Mouse (Mus musculus) gonadal fat pad, adult 2 months (tissue): ENCODE data around the gene Map3k4. TPM values are rescaled to one million over a fixed set of nuclear protein-coding genes. Genes with fewer than 3 reads are reported as not detected.

Experiments used
- DNase-seq: peaks from one replicate; pipeline ENCODE4 v3.0.0-alpha.2; 2012; ENCODE audit warnings: low read depth
- polyA plus RNA-seq: library from polyadenylated mRNA; depleted of rRNA; stranded (reverse); fragments of >200 nt; gene quantifications from 2 replicates; pipeline ENCODE4 v1.2.3, GENCODE M21; 2012; rRNA removed

Gene Map3k4
- 12.7 and 17.6 TPM in 2 replicates for polyA plus RNA-seq

DNA sequence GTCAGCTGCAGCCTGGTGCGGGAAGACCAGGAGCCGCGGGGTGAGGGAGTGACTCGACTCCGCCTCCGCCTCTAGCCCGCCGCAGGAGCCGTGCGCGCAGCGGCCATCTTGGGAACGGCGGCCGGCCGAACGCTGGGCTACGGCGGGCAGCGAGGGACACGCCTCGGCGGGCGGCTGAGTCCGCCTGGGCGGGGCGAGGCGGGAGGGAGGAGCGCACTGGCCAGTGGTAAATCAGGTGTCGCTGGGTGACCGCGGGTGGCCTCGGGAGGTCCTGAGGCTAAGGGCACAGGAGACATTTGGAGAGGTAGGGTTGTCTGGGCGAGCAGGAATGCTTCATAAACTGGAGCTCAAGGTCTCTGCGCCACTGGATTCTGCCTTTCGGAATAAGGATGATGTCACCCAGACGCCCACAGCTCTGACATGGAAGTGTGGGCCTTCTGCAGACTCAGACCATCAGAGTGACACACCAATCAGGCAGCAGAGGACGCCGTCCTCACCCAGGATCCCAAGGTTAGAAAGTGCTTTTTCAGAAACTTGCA lies at the start of gene Map3k4:
Map3k4 (minus strand) TSS at position 134 of the 539 bp plus-strand sequence.
- no peak for DNase-seq

DNA sequence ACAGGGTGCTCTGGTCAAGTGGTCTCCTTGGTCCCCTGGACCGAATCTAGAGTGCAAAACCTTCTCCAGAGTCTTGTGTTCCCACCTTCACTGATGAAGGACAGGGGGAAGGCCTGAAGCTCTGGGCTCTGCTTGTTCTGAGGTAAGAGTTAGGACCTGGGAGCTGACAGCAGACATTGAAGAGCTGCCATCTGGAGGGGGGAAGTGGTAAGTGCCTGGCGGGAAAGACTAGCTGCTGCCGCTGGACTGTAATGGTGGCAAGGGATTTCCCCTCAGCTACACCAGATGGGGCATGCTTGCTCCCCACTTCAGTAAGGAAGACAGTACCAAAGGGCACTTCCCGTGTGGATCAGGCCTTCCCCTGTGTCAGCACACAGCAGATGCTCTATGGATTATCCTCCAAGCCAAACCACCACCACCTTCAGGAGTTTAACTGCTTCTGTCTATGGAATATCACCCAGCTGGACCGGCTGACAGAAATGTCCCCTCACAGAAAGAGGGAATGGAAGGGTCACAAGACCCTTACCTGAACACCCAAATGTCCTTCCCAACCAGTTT lies 48.9 kb upstream of the Map3k4 start:
- no peak for DNase-seq

DNA sequence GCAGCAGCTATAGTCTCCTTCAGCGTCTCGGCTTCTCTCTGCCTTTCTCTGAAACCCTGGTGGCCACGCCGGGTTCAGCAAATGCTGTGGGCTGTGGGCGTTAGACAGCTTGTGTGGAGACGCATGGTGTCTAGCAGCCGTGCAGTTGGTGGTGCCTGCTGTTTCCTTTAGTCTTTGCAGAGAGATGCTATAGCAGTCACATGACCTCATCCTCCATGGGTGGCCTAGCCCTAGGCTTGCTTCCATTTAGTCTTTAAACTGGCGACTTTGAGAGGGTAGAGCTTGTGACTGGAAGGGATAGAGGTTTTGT lies 45.8 kb upstream of the Map3k4 start:
- no peak for DNase-seq

DNA sequence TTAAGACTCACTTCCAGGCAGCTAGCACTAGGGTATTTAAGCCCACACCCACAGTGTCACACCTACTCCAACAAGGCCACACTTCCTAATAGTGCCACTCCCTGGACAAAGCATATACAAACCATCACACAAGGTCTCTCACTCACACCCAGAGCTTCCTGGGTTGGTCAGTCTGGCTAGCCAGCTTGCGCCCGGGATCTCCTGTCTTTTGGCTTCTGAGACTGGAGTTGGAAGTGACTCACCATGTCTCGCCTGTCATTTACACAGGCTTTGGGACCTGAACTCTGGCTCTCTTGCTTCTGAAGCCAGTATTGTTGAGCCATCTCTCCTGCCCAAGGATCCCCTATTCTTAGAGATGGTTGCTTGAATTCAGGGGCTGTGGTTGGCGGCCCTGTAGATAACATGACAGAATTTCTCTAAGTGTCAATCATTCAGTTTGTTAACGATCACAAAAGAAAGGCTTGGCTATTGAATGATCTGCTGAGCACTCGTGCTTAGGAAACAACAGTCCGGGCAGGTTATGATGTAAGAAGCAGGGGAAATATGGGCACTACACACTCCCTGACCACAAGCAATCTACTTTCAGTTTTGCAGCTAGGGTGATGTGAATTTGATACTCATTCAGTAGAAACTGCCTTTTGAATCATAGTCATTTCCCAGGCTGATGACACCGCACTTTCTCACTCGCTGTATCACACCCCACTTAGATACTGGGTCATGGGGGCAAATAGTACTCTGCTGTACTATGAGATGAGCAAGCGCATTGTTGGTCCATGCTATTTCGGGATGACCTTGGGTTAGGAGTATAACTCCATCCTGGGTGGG lies 45.2 kb upstream of the Map3k4 start:
- no peak for DNase-seq

DNA sequence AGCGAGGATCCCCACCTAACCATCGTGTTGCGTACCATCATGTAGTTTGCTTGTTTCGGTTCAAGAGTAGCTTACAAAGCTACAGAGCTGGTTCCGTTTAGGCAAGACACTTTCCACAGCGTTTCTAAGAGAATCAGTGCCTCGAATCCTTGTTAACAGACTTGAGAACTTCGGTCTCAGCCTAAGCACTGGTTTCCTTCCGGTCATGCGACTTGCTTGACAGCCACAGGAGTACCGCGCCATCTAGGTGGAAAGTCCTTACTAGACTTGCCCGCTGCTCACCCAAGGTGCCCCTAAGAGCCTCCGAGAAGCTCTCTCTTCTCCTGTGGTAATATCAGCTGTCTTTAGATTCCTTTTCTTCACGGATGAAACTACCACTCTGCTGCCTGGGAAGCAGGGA lies 41.3 kb upstream of the Map3k4 start:
- DNase-seq: no peak

DNA sequence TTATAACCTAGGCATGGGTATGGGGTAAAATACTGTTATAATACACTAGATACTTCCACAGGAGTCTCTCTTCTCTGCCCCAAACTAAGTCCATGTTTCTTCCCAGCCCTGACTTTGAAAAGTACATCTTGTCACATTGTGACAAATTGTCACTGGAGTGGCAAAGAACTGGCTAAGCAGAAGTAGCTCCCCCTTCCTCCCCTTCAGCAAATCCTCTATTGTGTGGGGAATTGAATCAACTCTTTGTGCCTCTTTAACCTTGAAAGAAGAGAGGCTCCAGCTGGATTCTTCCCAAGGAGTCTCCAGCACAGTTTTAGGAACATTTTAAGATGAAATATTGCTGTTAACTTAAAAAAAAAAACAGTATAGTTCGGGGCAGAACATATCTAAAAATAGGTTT lies 34.2 kb upstream of the Map3k4 start:
- DNase-seq: no peak

DNA sequence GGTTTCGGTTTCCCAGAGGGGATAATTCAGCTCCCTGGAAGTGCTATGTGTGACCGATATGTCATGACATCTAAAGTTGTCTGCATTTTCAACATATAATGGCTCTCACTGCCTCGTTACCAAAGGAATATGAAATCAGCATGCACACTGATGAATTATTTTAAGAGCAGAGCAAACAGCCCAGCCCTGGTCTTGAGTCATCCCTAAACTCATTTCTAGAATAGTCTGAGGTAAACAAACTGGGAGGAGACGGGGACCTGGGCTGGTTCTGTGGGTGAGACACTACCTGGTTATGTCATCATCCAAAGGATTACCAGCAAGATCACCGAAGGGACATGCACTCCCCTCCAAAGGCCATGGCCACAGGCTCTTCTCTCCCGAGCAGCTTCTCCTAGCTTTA lies 33.0 kb upstream of the Map3k4 start:
- DNase-seq: no peak

DNA sequence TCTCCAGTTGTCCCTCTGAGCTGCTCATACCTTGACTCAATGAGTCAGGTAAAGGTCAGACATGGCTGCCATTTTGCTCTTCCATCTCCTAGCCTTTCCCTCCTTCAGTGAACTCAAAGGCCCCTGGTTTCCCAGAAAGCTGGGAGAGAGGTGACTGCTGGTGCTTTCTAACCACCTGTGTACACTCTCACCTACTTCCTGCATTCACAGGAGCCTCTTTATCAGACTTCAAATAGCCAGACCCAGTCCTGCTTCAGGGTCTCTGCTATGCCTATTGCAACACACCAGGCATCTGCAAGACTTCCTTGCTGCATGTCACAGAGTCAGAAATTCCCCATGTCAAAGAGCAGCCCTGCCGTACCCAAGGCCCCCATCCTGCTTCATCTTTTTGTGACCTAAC lies 28.9 kb upstream of the Map3k4 start:
- no peak for DNase-seq

DNA sequence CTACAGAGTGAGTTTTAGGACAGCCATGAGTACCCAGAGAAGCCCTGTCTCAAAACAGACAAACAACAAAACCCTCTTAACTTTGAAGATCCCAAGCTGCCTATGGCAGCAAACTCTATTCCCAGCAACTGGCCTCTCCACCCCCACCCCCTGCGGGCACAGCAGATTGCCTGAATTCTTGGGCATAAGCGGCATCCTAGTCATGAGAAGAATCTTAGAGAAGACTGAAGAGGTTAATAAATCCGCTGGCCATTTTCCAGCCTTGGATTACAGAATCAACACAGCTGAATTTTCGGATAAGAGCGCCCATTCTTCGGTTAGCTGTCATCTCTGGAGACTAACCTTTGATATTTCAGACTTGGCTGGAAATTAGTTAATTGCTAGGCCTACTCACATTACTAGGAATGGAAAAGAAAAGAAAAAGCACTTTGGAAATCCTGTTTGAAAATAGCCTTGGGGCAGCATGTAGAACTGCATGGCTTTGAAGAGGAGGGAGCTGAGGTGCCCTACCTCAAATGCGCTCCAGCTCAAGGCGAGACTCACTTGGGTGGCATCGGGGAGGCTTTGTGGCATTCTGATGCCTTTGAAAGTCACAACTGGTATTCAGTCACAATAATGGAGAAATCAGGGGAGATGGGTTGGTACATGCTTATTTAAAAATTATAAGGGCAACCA lies 25.2 kb upstream of the Map3k4 start:
- no peak for DNase-seq

DNA sequence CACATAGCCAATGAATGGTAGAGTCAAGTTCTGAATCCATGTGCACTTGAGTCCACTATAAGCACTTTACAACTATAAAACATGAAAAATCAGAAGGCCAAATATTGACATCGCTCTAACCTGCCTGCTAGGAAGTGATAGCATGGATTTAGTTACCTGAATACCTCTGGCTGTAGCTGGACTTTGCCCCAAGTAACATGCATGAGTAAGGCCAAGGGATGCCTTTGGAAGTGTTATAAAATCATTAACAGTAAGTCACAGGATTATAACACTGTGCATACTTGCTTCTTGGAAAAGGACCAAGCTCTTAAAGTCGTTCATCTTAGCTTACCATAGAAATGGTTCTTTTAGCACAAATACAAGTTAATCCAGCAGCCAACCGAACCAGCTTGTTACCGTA lies 18.6 kb upstream of the Map3k4 start:
- DNase-seq: no peak

DNA sequence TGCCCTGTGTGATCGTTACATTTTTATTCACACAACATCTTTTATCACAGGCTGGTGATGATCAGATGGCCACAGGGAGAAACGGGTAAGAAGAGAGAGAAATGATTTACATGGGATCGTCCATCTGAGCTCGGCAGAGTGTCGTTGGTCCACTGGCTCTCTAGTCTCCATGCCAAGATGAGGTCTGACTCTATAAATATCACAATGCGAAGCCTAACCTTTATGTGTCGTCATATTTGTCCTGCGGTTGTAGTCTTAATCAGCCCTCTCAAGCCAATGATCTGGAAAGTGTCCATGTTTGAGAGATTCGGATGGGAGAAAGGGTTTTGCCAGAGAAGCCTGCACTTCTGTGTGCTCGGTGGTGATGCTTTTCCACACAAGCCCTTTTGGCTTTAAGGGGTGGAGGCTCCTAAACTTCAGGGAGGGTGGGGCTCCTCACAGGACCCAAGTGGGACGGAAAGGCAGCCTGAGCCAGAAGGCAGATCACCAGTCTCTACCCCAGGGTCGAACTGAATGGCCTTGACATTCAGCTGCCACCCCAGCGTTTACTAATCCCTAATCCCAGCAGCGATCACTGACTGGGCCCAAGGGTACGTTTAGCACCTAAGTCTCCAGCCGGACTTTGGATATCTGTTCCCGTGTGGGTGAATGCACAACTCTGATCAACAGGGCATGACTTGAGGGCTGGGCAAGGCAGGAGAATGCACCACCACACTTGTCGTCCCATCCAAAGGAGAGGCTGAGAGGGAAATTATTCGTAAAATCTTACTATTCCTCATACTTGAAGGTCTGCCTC lies 17.7 kb upstream of the Map3k4 start:
- DNase-seq: no peak

DNA sequence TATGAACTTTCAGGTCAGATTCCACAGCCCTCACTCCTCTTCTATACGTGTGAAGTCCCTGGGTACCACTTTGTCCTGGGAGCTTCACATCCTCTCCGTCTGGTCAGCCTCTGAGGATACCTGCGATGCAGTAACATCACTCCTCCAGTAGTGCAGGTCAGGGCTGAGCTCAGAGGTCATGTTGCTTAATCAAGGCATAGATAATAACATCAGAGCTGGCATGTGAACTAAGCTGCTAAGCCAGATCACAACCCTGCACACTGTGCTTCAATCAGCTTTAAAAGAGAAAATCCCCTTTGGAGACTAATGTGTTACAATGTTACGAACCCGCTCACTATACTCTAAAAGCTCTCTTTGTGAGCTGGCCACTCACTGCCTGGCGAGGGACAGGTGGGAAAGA lies 16.5 kb upstream of the Map3k4 start:
- DNase-seq: no peak

DNA sequence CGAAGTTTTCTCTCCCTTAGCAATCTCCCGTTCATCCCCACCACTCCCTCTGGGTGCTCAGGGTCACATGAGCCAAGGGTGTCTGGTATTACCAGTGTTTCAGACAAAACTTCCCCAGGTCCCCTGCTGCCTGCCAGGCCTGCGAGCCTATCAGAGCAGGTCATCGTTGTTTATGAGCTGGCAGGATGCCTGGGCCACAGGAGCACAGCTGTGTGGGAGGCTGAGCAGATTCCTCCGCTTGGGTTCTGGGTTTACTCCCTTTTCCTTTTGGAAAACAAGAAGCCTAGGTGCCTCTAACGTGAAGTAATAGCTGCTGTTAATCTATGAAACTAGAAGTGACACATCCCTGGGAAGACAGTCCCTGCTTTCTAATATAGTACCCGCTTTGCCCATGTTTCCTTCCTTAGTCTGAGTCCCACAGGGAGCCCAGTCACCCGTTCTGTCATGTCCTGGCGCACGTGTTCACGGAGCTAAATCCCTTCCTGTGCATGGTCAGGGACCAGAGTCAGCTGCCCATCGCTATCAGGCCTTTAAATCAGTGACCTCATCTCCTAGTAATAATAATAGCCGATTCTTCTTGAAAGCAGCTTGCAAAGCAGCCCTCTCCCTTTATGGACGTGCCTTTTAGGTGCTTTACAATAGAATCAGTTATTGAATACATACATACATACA lies 9.4 kb upstream of the Map3k4 start:
- no peak for DNase-seq

DNA sequence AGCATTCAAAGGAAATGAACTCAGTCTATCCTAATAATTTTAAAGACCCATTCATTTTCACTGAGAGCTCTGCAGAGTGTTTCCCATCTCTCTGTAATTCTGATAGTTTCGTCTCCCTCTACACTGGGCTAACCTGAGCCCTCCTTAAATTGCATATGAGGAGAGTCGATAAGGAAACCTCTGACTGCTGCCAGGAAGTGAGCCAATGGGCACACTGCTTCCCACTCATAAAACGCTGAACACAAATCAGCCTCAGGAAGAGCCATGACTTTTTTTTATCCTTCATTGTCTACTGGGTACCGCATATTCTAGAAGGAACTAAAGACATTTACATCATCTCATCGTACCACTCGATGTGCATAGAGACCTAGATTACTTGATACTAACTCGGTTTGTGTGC lies 1.2 kb upstream of the Map3k4 start:
- no peak for DNase-seq

DNA sequence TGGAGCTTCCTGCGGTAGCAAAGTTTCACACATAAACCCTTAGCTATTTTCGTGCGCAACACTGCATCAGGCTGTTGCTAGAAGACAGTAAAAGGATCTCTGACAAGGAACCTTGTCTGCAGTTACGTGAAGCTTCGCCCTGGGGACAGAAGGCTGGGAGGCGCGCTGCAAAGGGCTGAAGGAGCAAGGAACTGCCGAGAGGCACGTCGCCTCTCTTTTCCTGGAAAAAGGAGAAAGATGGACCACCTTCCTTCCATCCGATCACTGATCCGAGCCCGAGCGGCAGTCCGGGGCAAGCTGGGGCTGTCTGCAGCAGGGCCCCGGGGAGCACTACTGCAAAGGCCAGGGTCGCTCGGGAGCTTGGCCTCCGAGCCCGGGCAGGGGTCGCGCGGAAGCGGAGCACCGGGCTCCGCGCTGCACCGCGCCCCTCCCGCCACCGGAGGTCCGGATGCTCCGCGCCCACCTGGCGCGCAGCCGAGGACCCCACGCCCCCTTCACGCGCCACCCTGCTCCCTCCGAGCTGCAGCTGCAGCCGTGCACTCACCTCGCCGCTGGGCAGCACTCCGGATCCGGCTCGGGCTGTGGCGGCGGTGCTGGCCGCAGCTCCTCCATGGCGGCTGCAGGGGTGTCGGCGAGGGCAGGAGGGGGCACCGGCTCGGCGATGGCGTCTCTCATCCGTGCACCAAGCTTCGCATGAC lies 493 bp downstream of the Map3k4 start:
- no peak for DNase-seq

DNA sequence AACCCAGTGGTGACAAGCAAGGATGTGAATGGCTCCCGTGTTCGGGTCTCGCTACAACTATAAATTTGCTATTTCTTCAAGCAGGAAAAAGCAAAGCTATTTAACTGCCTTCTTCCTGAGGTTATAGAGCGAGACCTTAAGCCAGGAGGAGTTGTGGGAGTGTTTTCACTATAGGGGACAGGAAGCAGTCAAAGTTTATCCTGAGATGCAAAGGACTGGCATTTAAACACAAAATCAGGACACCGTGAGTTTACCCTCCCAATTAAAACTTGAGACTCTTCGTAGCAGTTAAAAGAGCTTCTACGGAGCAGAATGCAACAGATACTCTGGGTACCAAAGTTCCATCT lies 1.0 kb downstream of the Map3k4 start:
- DNase-seq: no peak

DNA sequence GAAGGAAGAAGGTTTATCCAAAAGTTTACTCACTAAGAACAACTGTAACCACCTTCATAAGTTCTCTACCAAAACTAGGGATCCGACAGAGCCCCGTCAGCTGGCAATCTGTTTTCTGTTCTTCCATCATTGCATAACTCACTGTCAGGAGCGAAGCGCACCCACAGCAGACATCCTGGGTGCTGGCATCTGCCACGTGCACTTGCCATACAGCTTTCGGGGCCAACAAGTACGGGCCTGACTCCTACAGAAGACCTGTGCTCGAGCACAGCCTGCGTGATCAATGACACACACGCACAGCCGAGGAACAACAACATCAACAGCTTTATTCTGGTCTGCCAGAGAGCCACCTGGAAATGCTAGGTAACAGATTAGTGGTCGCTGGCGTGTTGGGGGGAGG lies 2.3 kb downstream of the Map3k4 start:
- no peak for DNase-seq

DNA sequence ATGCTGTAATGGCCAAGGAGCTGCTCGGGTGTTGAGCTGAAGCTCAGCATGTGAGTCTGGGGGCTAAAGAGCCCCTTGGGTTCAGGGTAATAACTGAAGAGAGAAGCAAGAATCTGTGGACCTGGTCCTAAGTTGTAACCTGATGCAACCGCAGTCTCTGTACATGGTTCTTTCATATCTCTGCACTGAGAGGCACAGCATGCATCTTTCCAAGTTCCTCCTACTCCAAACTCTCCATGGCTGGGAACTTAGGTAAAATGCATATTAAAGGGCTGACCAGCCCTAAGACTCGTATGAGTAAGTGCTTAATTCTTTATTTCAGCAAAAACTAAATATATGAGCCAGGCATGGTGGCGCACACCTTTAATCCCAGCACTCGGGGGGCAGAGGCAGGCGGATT lies 6.3 kb downstream of the Map3k4 start:
- no peak for DNase-seq

DNA sequence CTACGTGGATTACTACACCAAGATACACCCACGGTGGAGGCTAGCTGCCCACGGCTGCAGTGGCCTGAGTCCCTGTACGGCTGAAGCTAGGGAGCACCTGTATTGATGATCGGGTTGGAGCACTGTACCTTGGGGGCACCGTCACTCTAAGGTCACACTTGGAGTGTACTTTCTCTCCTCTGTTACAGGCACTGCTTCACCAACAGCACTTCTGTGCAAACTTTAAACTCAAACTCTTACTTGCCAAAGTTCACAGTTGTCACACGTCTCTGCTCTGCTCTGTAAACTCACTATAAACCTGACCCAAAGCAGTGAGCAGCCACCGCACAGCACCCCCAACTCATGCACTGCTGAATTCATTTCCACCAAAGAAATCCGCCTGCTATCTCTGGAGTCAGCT lies 9.1 kb downstream of the Map3k4 start:
- DNase-seq: no peak

DNA sequence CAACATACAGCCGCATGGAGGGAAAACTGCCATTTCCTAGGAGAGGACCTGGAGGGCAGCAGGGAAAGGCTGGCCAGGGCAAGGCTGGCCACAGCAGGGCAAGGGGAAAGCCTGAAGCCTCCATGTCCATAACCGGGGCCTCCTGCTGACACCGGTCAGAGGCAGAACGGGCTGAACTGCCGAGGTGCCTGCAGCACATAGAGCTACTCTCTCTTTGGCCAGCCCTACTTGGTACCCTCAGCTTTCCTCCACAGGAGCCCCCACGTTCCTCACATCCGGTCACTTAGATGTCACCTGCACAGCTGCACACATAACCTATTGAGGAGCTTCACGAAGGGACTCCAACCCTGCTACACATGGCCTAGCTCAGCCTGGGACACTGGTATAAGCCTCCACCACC lies 9.5 kb downstream of the Map3k4 start:
- no peak for DNase-seq
